Mouse (Mus musculus): ENCODE results near the gene Synj2. TPM values are rescaled to one million over a fixed set of nuclear protein-coding genes. Genes with fewer than 3 reads are reported as not detected.

Gene Synj2
- polyA plus RNA-seq, 1 experiment = 7.6 TPM

GRCm38 (mm10) chr17:5959802-5960201 is 18.7 kb downstream of the Synj2 start:
- no peak overlapping the region for H3K27ac ChIP-seq (ENCODE audit: insufficient read depth, low read length)
- H3K9me3 ChIP-seq (replicated peaks; ENCODE audit: control insufficient read depth, insufficient read depth, low read length, poor library complexity, severe bottlenecking) = no peaks in the 10 kb centered on the region
- no peaks in the 10 kb centered on the region for H3K27me3 ChIP-seq (ENCODE audit: control insufficient read depth, insufficient read depth, low read length, poor library complexity, severe bottlenecking)
- H3K9ac ChIP-seq (ENCODE audit: low read depth, poor library complexity, severe bottlenecking) = no peak overlapping the region
- H3K36me3 ChIP-seq (ENCODE audit: control insufficient read depth, insufficient read depth, low read length, poor library complexity, severe bottlenecking) = no peaks in the 10 kb centered on the region
- TF ChIP-seq CTCF (IDR thresholded peaks at IDR 0.05; ENCODE audit: low read depth, low read length) (no peak), POLR2A (IDR thresholded peaks at IDR 0.05; ENCODE audit: insufficient read depth, low read length) (no peak), EP300 (IDR thresholded peaks at IDR 0.05; ENCODE audit: insufficient read depth, low read depth, low read length) (no peak)
- H3K4me1 ChIP-seq (ENCODE audit: control insufficient read depth, insufficient read depth, low read length) = peaks cover 5% of the 10 kb centered on the region
- H3K4me3 ChIP-seq (ENCODE audit: low read depth, low read length) = no peak overlapping the region

- peaks cover 5% of the 10 kb centered on the region for H3K4me1 ChIP-seq (ENCODE audit: control insufficient read depth, insufficient read depth, low read length)
- H3K36me3 ChIP-seq (ENCODE audit: control insufficient read depth, insufficient read depth, low read length, poor library complexity, severe bottlenecking) = no peaks in the 10 kb centered on the region
- no peak overlapping the region for H3K4me3 ChIP-seq (ENCODE audit: low read depth, low read length)
- H3K9me3 ChIP-seq (replicated peaks; ENCODE audit: control insufficient read depth, insufficient read depth, low read length, poor library complexity, severe bottlenecking) = no peaks in the 10 kb centered on the region
- H3K27ac ChIP-seq (ENCODE audit: insufficient read depth, low read length) = no peak overlapping the region
- TF ChIP-seq CTCF (IDR thresholded peaks at IDR 0.05; ENCODE audit: low read depth, low read length) (no peak), EP300 (IDR thresholded peaks at IDR 0.05; ENCODE audit: insufficient read depth, low read depth, low read length) (no peak), POLR2A (IDR thresholded peaks at IDR 0.05; ENCODE audit: insufficient read depth, low read length) (no peak)
- no peaks in the 10 kb centered on the region for H3K27me3 ChIP-seq (ENCODE audit: control insufficient read depth, insufficient read depth, low read length, poor library complexity, severe bottlenecking)
- no peak overlapping the region for H3K9ac ChIP-seq (ENCODE audit: low read depth, poor library complexity, severe bottlenecking)
These were observed 22.7 kb downstream of the Synj2 start for GRCm38 (mm10) chr17:5963766-5964165.

GRCm38 (mm10) chr17:5965084-5965781 is 24.2 kb downstream of the Synj2 start:
- Histone ChIP-seq H3K36me3 (ENCODE audit: control insufficient read depth, insufficient read depth, low read length, poor library complexity, severe bottlenecking) (no peaks in the 10 kb centered on the region), H3K9ac (ENCODE audit: low read depth, poor library complexity, severe bottlenecking) (no peak overlapping the region), H3K9me3 (replicated peaks; ENCODE audit: control insufficient read depth, insufficient read depth, low read length, poor library complexity, severe bottlenecking) (no peaks in the 10 kb centered on the region), H3K4me3 (ENCODE audit: low read depth, low read length) (no peak overlapping the region), H3K4me1 (ENCODE audit: control insufficient read depth, insufficient read depth, low read length) (no peaks in the 10 kb centered on the region), H3K27ac (ENCODE audit: insufficient read depth, low read length) (no peak overlapping the region), H3K27me3 (ENCODE audit: control insufficient read depth, insufficient read depth, low read length, poor library complexity, severe bottlenecking) (no peaks in the 10 kb centered on the region)
- no peak for TF ChIP-seq CTCF (IDR thresholded peaks at IDR 0.05; ENCODE audit: low read depth, low read length)
- TF ChIP-seq EP300 (IDR thresholded peaks at IDR 0.05; ENCODE audit: insufficient read depth, low read depth, low read length) = no peak
- TF ChIP-seq POLR2A (IDR thresholded peaks at IDR 0.05; ENCODE audit: insufficient read depth, low read length) = no peak

- H3K27me3 ChIP-seq (ENCODE audit: control insufficient read depth, insufficient read depth, low read length, poor library complexity, severe bottlenecking) = no peaks in the 10 kb centered on the region
- H3K9ac ChIP-seq (ENCODE audit: low read depth, poor library complexity, severe bottlenecking) = no peak overlapping the region
- no peak overlapping the region for H3K4me3 ChIP-seq (ENCODE audit: low read depth, low read length)
- H3K9me3 ChIP-seq (replicated peaks; ENCODE audit: control insufficient read depth, insufficient read depth, low read length, poor library complexity, severe bottlenecking) = no peaks in the 10 kb centered on the region
- H3K36me3 ChIP-seq (ENCODE audit: control insufficient read depth, insufficient read depth, low read length, poor library complexity, severe bottlenecking) = no peaks in the 10 kb centered on the region
- no peaks in the 10 kb centered on the region for H3K4me1 ChIP-seq (ENCODE audit: control insufficient read depth, insufficient read depth, low read length)
- H3K27ac ChIP-seq (ENCODE audit: insufficient read depth, low read length) = no peak overlapping the region
- TF ChIP-seq CTCF (IDR thresholded peaks at IDR 0.05; ENCODE audit: low read depth, low read length) = no peak
- TF ChIP-seq POLR2A (IDR thresholded peaks at IDR 0.05; ENCODE audit: insufficient read depth, low read length) = no peak
- TF ChIP-seq EP300 (IDR thresholded peaks at IDR 0.05; ENCODE audit: insufficient read depth, low read depth, low read length) = no peak
These were observed 25.6 kb downstream of the Synj2 start for GRCm38 (mm10) chr17:5966706-5967105.

GRCm38 (mm10) chr17:5968562-5968961 is 27.5 kb downstream of the Synj2 start:
- Histone ChIP-seq H3K27ac (ENCODE audit: insufficient read depth, low read length) (no peak overlapping the region; the same call in 1 of the 2 replicates), H3K9ac (ENCODE audit: low read depth, poor library complexity, severe bottlenecking) (no peak overlapping the region), H3K4me1 (ENCODE audit: control insufficient read depth, insufficient read depth, low read length) (no peaks in the 10 kb centered on the region), H3K27me3 (ENCODE audit: control insufficient read depth, insufficient read depth, low read length, poor library complexity, severe bottlenecking) (no peaks in the 10 kb centered on the region), H3K9me3 (replicated peaks; ENCODE audit: control insufficient read depth, insufficient read depth, low read length, poor library complexity, severe bottlenecking) (no peaks in the 10 kb centered on the region), H3K36me3 (ENCODE audit: control insufficient read depth, insufficient read depth, low read length, poor library complexity, severe bottlenecking) (no peaks in the 10 kb centered on the region), H3K4me3 (ENCODE audit: low read depth, low read length) (no peak overlapping the region)
- TF ChIP-seq EP300 (IDR thresholded peaks at IDR 0.05; ENCODE audit: insufficient read depth, low read depth, low read length) (no peak), POLR2A (IDR thresholded peaks at IDR 0.05; ENCODE audit: insufficient read depth, low read length) (peak; percentile 59)

- TF ChIP-seq EP300 (IDR thresholded peaks at IDR 0.05; ENCODE audit: insufficient read depth, low read depth, low read length) (no peak), CTCF (IDR thresholded peaks at IDR 0.05; ENCODE audit: low read depth, low read length) (no peak), POLR2A (IDR thresholded peaks at IDR 0.05; ENCODE audit: insufficient read depth, low read length) (no peak)
- Histone ChIP-seq H3K9ac (ENCODE audit: low read depth, poor library complexity, severe bottlenecking) (no peak overlapping the region), H3K27ac (ENCODE audit: insufficient read depth, low read length) (no peak overlapping the region), H3K4me1 (ENCODE audit: control insufficient read depth, insufficient read depth, low read length) (peaks cover 2% of the 10 kb centered on the region), H3K36me3 (ENCODE audit: control insufficient read depth, insufficient read depth, low read length, poor library complexity, severe bottlenecking) (no peaks in the 10 kb centered on the region), H3K9me3 (replicated peaks; ENCODE audit: control insufficient read depth, insufficient read depth, low read length, poor library complexity, severe bottlenecking) (no peaks in the 10 kb centered on the region), H3K27me3 (ENCODE audit: control insufficient read depth, insufficient read depth, low read length, poor library complexity, severe bottlenecking) (no peaks in the 10 kb centered on the region), H3K4me3 (ENCODE audit: low read depth, low read length) (no peak overlapping the region)
These were observed 28.2 kb downstream of the Synj2 start for GRCm38 (mm10) chr17:5969246-5969645.
